Mouse (Mus musculus) intestine, embryonic 15.5 days (tissue): ENCODE results near the gene Sptb. TPM values are rescaled to one million over a fixed set of nuclear protein-coding genes. Genes with fewer than 3 reads are reported as not detected.

ENCODE experiments used
- ATAC-seq: fragments of 200-750 bp; cut with Nextera tagmentation; 2 replicates; pipeline ENCODE4 v1.8.0; 2017; ENCODE audit warnings: moderate TSS enrichment, moderate library complexity
- H3K27ac ChIP-seq: fragments of 300-500 bp; sonication (generic); 2 replicates; pipeline ENCODE4 v1.5.1; 2015; ENCODE audit warnings: mild to moderate bottlenecking, inconsistent platforms
- H3K27me3 ChIP-seq: fragments of 300-500 bp; sonication (generic); replicated peaks from 2 replicates; pipeline ENCODE4 v1.6.1; 2015; ENCODE audit warnings: inconsistent platforms
- H3K36me3 ChIP-seq: fragments of 300-500 bp; sonication (generic); 2 replicates; pipeline ENCODE4 v1.6.1; 2015; ENCODE audit warnings: inconsistent platforms
- H3K4me1 ChIP-seq: fragments of 300-500 bp; sonication (generic); replicated peaks from 2 replicates; pipeline ENCODE4 v1.6.1; 2015; ENCODE audit warnings: inconsistent platforms
- H3K4me2 ChIP-seq: fragments of 300-500 bp; sonication (generic); replicated peaks from 2 replicates; pipeline ENCODE4 v1.6.1; 2015; ENCODE audit warnings: mild to moderate bottlenecking, inconsistent platforms
- H3K4me3 ChIP-seq: fragments of 300-500 bp; sonication (generic); replicated peaks from 2 replicates; pipeline ENCODE4 v1.5.1; 2015; ENCODE audit warnings: inconsistent platforms
- H3K9ac ChIP-seq: fragments of 300-500 bp; sonication (generic); 2 replicates; pipeline ENCODE4 v1.6.1; 2015; ENCODE audit warnings: inconsistent platforms
- H3K9me3 ChIP-seq: fragments of 300-500 bp; sonication (generic); 2 replicates; pipeline ENCODE4 v1.6.1; 2016; ENCODE audit warnings: inconsistent platforms
- WGBS: fragments of 180-500 bp; shearing (Covaris S2); methylation state at CpG from one replicate; pipeline ENCODE4 v1.1.7; 2015; 5-methylcytosine and 5-hydroxymethylcytosine counted together
- polyA plus RNA-seq: library from polyadenylated mRNA; unstranded; fragments of >200 nt; fragmentation: Nextera tagmentation; extraction: Ambion mirVana; gene quantifications from 2 replicates; pipeline ENCODE4 v1.2.1, GENCODE M21; 2015

The Sptb gene
- polyA plus RNA-seq, 1 experiment from 2014 or later: 1.3 TPM

DNA sequence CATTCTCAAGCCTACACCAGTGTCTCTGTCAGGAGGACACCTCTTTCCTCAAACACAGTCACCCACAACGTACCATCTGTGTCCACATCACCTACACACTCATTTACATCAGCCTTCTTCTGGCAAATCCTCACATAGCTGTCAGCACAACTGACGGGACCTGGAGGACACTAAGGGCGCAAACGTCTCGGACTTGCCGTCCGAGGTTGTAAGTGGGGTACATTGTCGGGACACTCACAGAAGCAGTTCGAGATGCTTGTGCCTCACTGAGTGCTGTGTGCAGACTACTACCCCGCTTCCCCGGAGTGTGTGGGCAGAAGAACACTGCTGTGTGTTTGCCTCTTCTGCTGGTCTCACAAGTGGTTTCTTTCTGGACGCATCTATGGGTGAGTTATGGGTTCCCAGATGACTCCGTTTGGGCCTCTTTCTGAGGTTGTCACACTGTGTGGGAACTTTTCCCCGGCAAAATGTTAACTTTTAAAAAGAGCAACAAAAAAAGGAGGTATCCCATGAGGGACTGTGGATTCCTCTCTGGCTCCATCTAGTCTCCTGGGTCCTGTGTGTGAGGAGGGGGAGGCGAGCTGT, 164.5 kb downstream of the Sptb start:
- ATAC-seq: no peak
- Histone ChIP-seq H3K27ac (peak overlapping the region; percentile 88; the same call in 1 of the 2 replicates), H3K9ac (0 out of 2 replicates have a peak overlapping the region, but pooled peaks have one; percentile 22), H3K4me3 (peak overlapping the region; percentile 14; the same call in 1 of the 2 replicates), H3K9me3 (no peaks in the 10 kb centered on the region), H3K36me3 (no peaks in the 10 kb centered on the region), H3K27me3 (no peaks in the 10 kb centered on the region), H3K4me2 (peak overlapping the region; percentile 52), H3K4me1 (peaks cover 58% of the 10 kb centered on the region)
- 49% methylated on average over 15 of the region's 15 CpGs for WGBS

DNA sequence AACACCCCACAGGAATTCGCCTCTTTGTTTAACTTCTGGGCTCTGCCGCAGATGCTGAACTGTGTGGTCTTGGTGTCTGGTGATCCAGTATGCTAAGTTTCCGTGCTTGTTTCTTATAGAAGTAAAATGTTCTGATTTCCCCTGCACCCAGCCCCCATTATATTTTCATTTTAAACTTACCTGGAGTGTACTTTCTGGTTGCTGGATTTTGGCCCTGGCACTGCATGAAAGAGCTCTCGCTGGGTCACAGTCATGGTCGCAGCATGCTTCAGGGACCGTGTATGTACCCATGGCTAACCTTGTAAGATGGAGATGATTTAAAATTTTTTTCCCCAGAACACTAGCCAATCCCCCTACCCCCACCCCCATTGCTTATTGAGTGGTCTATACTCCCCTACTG, 168.5 kb downstream of the Sptb start:
- Histone ChIP-seq H3K27ac (0 out of 2 replicates have a peak overlapping the region, but pooled peaks have one; percentile 22), H3K9ac (no peak overlapping the region), H3K4me1 (peaks cover 33% of the 10 kb centered on the region)

GRCm38 (mm10) chr12:76541475-76541874, 168.9 kb downstream of the Sptb start:
- Histone ChIP-seq H3K36me3 (no peaks in the 10 kb centered on the region), H3K9me3 (no peaks in the 10 kb centered on the region), H3K27ac (0 out of 2 replicates have a peak overlapping the region, but pooled peaks have one; percentile 22), H3K4me3 (no peak overlapping the region), H3K9ac (no peak overlapping the region), H3K4me1 (peaks cover 33% of the 10 kb centered on the region), H3K4me2 (peak overlapping the region; percentile 28; the same call in 1 of the 2 replicates), H3K27me3 (no peaks in the 10 kb centered on the region)
- whole genome bisulfite sequencing: 32% methylated on average over 8 of the region's 8 CpGs
- peak; percentile 39 for ATAC-seq

More for the DNA sequence above, 168.5 kb downstream of the Sptb start:
- no peaks in the 10 kb centered on the region for H3K36me3 ChIP-seq
- H3K9me3 ChIP-seq: no peaks in the 10 kb centered on the region
- H3K27me3 ChIP-seq: no peaks in the 10 kb centered on the region
- H3K4me3 ChIP-seq: no peak overlapping the region
- peak overlapping the region; percentile 28; the same call in 1 of the 2 replicates for H3K4me2 ChIP-seq
- 63% methylated on average over 6 of the region's 6 CpGs for WGBS
- no peak for ATAC-seq

GRCm38 (mm10) chr12:76540701-76541221, 169.6 kb downstream of the Sptb start:
- no peaks in the 10 kb centered on the region for H3K9me3 ChIP-seq
- 70% methylated on average over 10 of the region's 10 CpGs for WGBS
- H3K36me3 ChIP-seq: no peaks in the 10 kb centered on the region
- no peak overlapping the region for H3K4me3 ChIP-seq
- H3K9ac ChIP-seq: no peak overlapping the region
- ATAC-seq: no peak
- H3K4me1 ChIP-seq: peaks cover 28% of the 10 kb centered on the region
- H3K27ac ChIP-seq: no peak overlapping the region
- no peak overlapping the region for H3K4me2 ChIP-seq
- H3K27me3 ChIP-seq: no peaks in the 10 kb centered on the region

DNA sequence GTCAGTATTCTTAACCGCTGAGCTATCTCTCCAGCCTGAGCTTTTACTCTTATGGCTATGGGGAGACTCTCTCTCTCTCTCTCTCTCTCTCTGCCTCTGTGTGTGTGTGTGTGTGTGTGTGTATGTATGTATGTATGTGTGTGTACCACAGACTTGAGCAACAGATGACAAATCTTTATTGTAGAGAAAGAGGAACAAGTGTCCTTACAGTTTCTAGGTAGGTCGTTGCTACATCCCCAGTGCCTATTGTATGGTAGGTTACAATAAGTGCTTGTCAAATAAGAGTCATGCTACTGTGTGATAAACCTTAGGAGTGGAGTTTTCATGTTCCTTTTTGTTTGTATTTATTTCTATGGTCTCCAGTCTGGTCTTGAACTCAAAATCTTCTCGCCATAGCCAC, 170.2 kb downstream of the Sptb start:
- 82% methylated on average over 3 of the region's 3 CpGs for WGBS
- ATAC-seq: no peak
- Histone ChIP-seq H3K4me3 (no peak overlapping the region), H3K27me3 (no peaks in the 10 kb centered on the region), H3K9me3 (no peaks in the 10 kb centered on the region), H3K36me3 (no peaks in the 10 kb centered on the region), H3K27ac (no peak overlapping the region), H3K4me2 (no peak overlapping the region), H3K4me1 (peaks cover 28% of the 10 kb centered on the region), H3K9ac (no peak overlapping the region)

GRCm38 (mm10) chr12:76537434-76537833, 172.9 kb downstream of the Sptb start:
- H3K27ac ChIP-seq: no peak overlapping the region
- H3K9me3 ChIP-seq: no peaks in the 10 kb centered on the region
- H3K4me1 ChIP-seq: peaks cover 37% of the 10 kb centered on the region
- no peaks in the 10 kb centered on the region for H3K27me3 ChIP-seq
- no peaks in the 10 kb centered on the region for H3K36me3 ChIP-seq
- H3K9ac ChIP-seq: no peak overlapping the region
- no peak overlapping the region for H3K4me3 ChIP-seq
- no peak overlapping the region for H3K4me2 ChIP-seq
- no peak for ATAC-seq
- WGBS: 67% methylated on average over 8 of the region's 8 CpGs

DNA sequence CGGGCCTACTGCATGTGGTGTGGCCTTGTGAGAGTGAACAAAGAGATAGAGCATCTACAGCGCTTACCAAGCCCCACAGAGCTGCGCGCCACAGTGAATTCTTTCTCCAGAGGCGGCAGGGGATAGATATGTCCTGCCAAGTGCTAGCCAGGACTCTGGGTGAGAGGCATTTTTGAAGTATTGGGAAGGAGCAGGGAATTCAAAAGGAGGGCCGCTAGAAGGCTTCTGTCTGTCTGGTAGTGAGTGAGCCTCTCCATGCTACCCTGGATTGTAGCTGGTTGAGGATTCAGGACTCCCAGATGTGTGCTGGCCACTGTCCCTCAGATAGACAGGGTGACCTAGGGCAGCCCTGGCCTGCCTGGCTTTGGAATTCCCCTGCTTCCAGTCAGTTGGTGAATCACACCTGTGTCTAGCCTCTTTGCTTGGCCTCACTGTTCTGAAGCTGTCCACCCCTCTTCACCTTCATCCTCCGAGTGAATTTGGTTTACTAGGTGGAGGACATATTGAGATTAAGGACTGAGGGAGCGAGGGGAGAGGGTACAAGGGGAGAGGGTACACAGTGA, 173.7 kb downstream of the Sptb start:
- Histone ChIP-seq H3K4me3 (no peak overlapping the region), H3K4me2 (0 out of 2 replicates have a peak overlapping the region, but pooled peaks have one; percentile 83), H3K4me1 (peaks cover 35% of the 10 kb centered on the region), H3K36me3 (no peaks in the 10 kb centered on the region), H3K9ac (0 out of 2 replicates have a peak overlapping the region, but pooled peaks have one; percentile 9), H3K27me3 (no peaks in the 10 kb centered on the region), H3K9me3 (no peaks in the 10 kb centered on the region), H3K27ac (peak overlapping the region; percentile 4)
- 72% methylated on average over 8 of the region's 8 CpGs for WGBS
- ATAC-seq: no peak

DNA sequence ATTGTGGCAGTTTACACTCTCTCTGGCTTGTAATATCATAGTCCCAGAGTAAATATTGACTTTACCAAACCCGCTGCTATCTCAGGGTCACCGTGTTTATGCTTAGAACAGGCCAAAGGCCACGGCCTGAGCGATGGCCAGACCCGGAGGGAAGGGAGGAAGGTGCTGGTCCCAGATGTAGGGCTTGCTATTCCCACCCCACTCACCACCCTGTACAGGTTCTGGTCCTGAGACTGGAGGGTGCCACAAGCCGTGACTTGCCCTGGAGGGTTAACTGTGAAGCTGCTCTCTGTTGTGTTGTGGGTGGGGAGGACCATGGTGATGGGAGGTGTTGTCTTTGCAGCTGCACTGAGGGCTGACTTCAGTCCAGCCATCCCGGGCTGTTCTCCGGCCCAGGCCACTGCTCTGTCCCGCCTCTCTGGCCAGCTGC, 174.9 kb downstream of the Sptb start:
- H3K4me1 ChIP-seq: peaks cover 25% of the 10 kb centered on the region
- no peak overlapping the region for H3K27ac ChIP-seq
- peak overlapping the region; percentile 78 for H3K4me3 ChIP-seq
- H3K4me2 ChIP-seq: peak overlapping the region; percentile 83
- H3K9ac ChIP-seq: peak overlapping the region; percentile 44
- H3K27me3 ChIP-seq: no peaks in the 10 kb centered on the region
- no peaks in the 10 kb centered on the region for H3K9me3 ChIP-seq
- no peak for ATAC-seq
- WGBS: 33% methylated on average over 9 of the region's 9 CpGs
- no peaks in the 10 kb centered on the region for H3K36me3 ChIP-seq

DNA sequence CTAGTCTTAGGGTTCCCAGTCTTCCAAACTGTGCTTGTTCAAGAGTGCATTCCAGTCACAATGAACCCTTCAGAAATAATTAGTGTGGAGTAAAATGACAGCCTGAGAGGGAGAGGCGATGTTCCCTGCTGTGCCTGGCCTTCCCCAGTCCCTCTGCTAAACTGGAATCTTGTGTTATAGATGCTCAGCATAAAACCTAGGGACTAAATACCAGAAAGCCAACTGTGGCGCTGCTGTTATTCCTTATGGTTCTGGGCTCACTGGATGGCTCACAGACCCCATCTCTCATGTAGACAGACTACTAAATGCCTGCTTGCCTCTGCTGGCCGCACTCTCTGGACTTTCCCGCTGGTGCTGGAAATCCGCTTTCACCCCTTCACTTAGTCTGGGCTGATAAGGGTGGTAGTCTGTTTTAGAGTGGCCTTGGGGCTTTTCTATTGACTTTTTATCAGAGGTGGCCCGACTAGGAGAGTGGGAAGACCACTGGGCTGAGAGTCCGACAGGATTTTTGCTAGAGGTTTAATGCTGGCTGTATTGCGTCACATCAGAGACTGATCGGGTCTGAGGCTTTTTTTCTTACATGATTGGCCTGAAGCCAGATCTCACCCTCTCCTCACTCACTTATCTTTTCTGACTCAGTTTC, 175.6 kb downstream of the Sptb start:
- 9% methylated on average over 9 of the region's 9 CpGs for WGBS
- no peak for ATAC-seq
- H3K4me1 ChIP-seq: peaks cover 23% of the 10 kb centered on the region

DNA sequence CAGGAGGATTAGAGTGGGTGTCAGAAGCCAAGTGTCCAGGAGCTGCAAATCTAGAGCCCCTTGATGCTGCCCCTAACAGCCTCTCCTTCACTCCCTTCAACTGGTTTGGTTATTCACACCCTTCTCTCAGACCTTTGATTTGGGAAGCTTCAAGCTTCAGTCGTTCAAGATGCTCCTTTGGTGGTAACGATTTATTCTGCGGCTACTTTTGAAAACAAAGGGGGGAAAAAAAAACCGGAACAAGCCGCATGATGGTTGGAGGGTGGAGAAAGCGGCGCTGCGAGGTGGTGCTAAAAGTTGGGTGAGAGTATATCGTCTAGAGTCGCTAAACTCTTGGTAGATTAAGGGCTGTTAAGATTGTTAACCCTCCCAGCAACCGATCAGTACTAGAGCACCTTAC, 176.1 kb downstream of the Sptb start:
- Histone ChIP-seq H3K36me3 (no peaks in the 10 kb centered on the region), H3K27ac (peak overlapping the region; percentile 94), H3K4me3 (peak overlapping the region; percentile 78), H3K9ac (peak overlapping the region; percentile 86), H3K9me3 (no peaks in the 10 kb centered on the region), H3K4me1 (peaks cover 23% of the 10 kb centered on the region), H3K4me2 (peak overlapping the region; percentile 83), H3K27me3 (no peaks in the 10 kb centered on the region)
- ATAC-seq: no peak
- WGBS: 2% methylated on average over 11 of the region's 11 CpGs

More for the DNA sequence above, 175.6 kb downstream of the Sptb start:
- H3K27ac ChIP-seq: peak overlapping the region; percentile 94
- peak overlapping the region; percentile 86 for H3K9ac ChIP-seq
- no peaks in the 10 kb centered on the region for H3K36me3 ChIP-seq
- H3K4me2 ChIP-seq: peak overlapping the region; percentile 83
- H3K27me3 ChIP-seq: no peaks in the 10 kb centered on the region
- H3K4me3 ChIP-seq: peak overlapping the region; percentile 78
- no peaks in the 10 kb centered on the region for H3K9me3 ChIP-seq

- H3K4me1 ChIP-seq: peaks cover 25% of the 10 kb centered on the region
- peak; percentile 93 for ATAC-seq
- peak overlapping the region; percentile 86 for H3K9ac ChIP-seq
- peak overlapping the region; percentile 78 for H3K4me3 ChIP-seq
- H3K27me3 ChIP-seq: no peaks in the 10 kb centered on the region
- H3K4me2 ChIP-seq: peak overlapping the region; percentile 83
- H3K36me3 ChIP-seq: no peaks in the 10 kb centered on the region
- H3K27ac ChIP-seq: peak overlapping the region; percentile 94
- WGBS: under 1% methylated on average over 67 of the region's 74 CpGs
- H3K9me3 ChIP-seq: no peaks in the 10 kb centered on the region
Measured at GRCm38 (mm10) chr12:76533377-76534222, 176.7 kb downstream of the Sptb start.
